Mouse (Mus musculus): Measurements from ENCODE around the gene Snapc2.
"Not testable (repeated sequence)": the region's sequence is repeated elsewhere in the genome, so short reads cannot be mapped to it uniquely, and the experiment has no call there.

The Snapc2 gene

GRCm38 (mm10) chr8:4237814-4238433, 15.0 kb upstream of the Snapc2 start:
- no peak for DNase-seq (ENCODE audit: low spot score)

- peak; percentile 97 for DNase-seq (ENCODE audit: low spot score)
These were observed 14.3 kb upstream of the Snapc2 start, which contains the start of the genes Map2k7 and Gm49320 for GRCm38 (mm10) chr8:4238434-4239192. Map2k7 (plus strand) TSS chr8:4238740. Gm49320 (plus strand) TSS chr8:4238865.

- DNase-seq (ENCODE audit: low spot score) = no peak
These were observed 13.5 kb upstream of the Snapc2 start for GRCm38 (mm10) chr8:4239193-4239890.

- DNase-seq (ENCODE audit: low spot score) = no peak
These were observed 7.8 kb upstream of the Snapc2 start for GRCm38 (mm10) chr8:4245061-4245460.

GRCm38 (mm10) chr8:4245737-4246136, 7.1 kb upstream of the Snapc2 start:
- DNase-seq (ENCODE audit: low spot score) = no peak

- DNase-seq (ENCODE audit: low spot score) = no peak
These were observed 5.6 kb upstream of the Snapc2 start for GRCm38 (mm10) chr8:4247241-4247640.

GRCm38 (mm10) chr8:4247951-4248540, 4.8 kb upstream of the Snapc2 start, which contains the start of gene Tgfbr3l:
Tgfbr3l (plus strand) TSS chr8:4248214.
- DNase-seq (ENCODE audit: low spot score) = no peak

- DNase-seq (ENCODE audit: low spot score) = no peak
These were observed 3.7 kb upstream of the Snapc2 start for GRCm38 (mm10) chr8:4249213-4249612.

- peak; percentile 70 for DNase-seq (ENCODE audit: low spot score)
These were observed 2.4 kb upstream of the Snapc2 start for GRCm38 (mm10) chr8:4250306-4250970.

- no peak for DNase-seq (ENCODE audit: low spot score)
These were observed 642 bp upstream of the Snapc2 start for GRCm38 (mm10) chr8:4252116-4252760.

- DNase-seq (ENCODE audit: low spot score) = no peak
These were observed 1.1 kb downstream of the Snapc2 start for GRCm38 (mm10) chr8:4254001-4254400.

- not testable (repeated sequence) for DNase-seq (ENCODE audit: low spot score)
These were observed 2.6 kb downstream of the Snapc2 start for GRCm38 (mm10) chr8:4255471-4255870.

GRCm38 (mm10) chr8:4256911-4257310, 4.0 kb downstream of the Snapc2 start:
- no peak for DNase-seq (ENCODE audit: low spot score)

GRCm38 (mm10) chr8:4257350-4257749, 4.5 kb downstream of the Snapc2 start:
- DNase-seq (ENCODE audit: low spot score) = no peak

GRCm38 (mm10) chr8:4258233-4258632, 5.4 kb downstream of the Snapc2 start:
- peak; percentile 63 for DNase-seq (ENCODE audit: low spot score)

- peak; percentile 31 for DNase-seq (ENCODE audit: low spot score)
These were observed 5.8 kb downstream of the Snapc2 start for GRCm38 (mm10) chr8:4258678-4259077.

GRCm38 (mm10) chr8:4259125-4259804, 6.4 kb downstream of the Snapc2 start, which contains the start of gene Ctxn1:
Ctxn1 (minus strand) TSS chr8:4259274.
- DNase-seq (ENCODE audit: low spot score) = peak; percentile 92

- no peak for DNase-seq (ENCODE audit: low spot score)
These were observed 6.9 kb downstream of the Snapc2 start for GRCm38 (mm10) chr8:4259805-4260170.

- DNase-seq (ENCODE audit: low spot score) = no peak
These were observed 10.4 kb downstream of the Snapc2 start for GRCm38 (mm10) chr8:4263105-4263791.
